Mouse (Mus musculus) neural tube, embryonic 13.5 days (tissue): Measurements from ENCODE around the gene Vdac2. TPM values are rescaled to one million over a fixed set of nuclear protein-coding genes. Genes with fewer than 3 reads are reported as not detected.
A peak's percentile ranks its signal among the peaks of the same experiment; 100 is the strongest.

Source experiments
- ATAC-seq: fragments of 200-750 bp; cut with Nextera tagmentation; 2 replicates; pipeline ENCODE4 v1.8.0; 2017; ENCODE audit warnings: low read depth, mild to moderate bottlenecking, moderate TSS enrichment, moderate library complexity
- H3K27ac ChIP-seq: fragments of 300-500 bp; sonication (generic); replicated peaks from 2 replicates; pipeline ENCODE4 v1.5.1; 2015; ENCODE audit warnings: moderate library complexity, mild to moderate bottlenecking, inconsistent platforms
- H3K27me3 ChIP-seq: fragments of 300-500 bp; sonication (generic); 2 replicates; pipeline ENCODE4 v1.6.1; 2015; ENCODE audit warnings: mild to moderate bottlenecking, inconsistent platforms
- H3K36me3 ChIP-seq: fragments of 300-500 bp; sonication (generic); 2 replicates; pipeline ENCODE4 v1.6.1; 2015; ENCODE audit warnings: mild to moderate bottlenecking, inconsistent platforms
- H3K4me1 ChIP-seq: fragments of 300-500 bp; sonication (generic); replicated peaks from 2 replicates; pipeline ENCODE4 v1.6.1; 2015; ENCODE audit warnings: inconsistent platforms
- H3K4me2 ChIP-seq: fragments of 300-500 bp; sonication (generic); 2 replicates; pipeline ENCODE4 v1.6.1; 2015; ENCODE audit warnings: inconsistent platforms, mild to moderate bottlenecking, moderate library complexity
- H3K4me3 ChIP-seq: fragments of 300-500 bp; sonication (generic); 2 replicates; pipeline ENCODE4 v1.5.1; 2015; ENCODE audit warnings: mild to moderate bottlenecking, inconsistent platforms
- H3K9ac ChIP-seq: fragments of 300-500 bp; sonication (generic); 2 replicates; pipeline ENCODE4 v1.6.1; 2015; ENCODE audit warnings: moderate library complexity, mild to moderate bottlenecking, inconsistent platforms
- H3K9me3 ChIP-seq: fragments of 300-500 bp; sonication (generic); 2 replicates; pipeline ENCODE4 v1.6.1; 2016; ENCODE audit warnings: inconsistent platforms
- WGBS: fragments of 180-500 bp; shearing (Covaris S2); methylation state at CpG from one replicate; pipeline ENCODE4 v1.1.7; 2015; 5-methylcytosine and 5-hydroxymethylcytosine counted together
- polyA plus RNA-seq: library from polyadenylated mRNA; unstranded; fragments of >200 nt; fragmentation: Nextera tagmentation; extraction: Ambion mirVana; gene quantifications from 2 replicates; pipeline ENCODE4 v1.2.1, GENCODE M21; 2015

The Vdac2 gene
- polyA plus RNA-seq, 1 experiment from 2014 or later: 276 TPM

DNA sequence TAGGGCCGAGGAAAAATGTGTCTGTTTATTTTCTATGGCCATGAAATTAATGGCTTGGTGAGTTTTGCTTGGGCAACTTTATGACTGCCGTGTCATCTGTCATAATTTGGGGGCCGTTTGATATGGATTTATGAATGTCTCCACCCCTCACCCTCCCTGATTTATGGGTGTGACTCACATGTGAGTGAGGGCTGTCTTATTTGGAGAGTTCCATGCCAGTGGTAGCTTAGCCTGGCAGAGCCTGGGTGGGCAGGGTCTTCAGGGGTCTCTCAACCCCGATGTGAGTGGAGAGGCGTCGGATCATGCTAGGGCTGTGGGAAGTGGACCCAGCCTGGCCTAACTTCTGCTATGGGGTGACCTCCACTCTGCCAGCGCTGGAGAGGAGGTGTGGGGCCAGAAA, 41.8 kb downstream of the Vdac2 start:
- ATAC-seq: no peak
- H3K9ac ChIP-seq: no peak overlapping the region
- H3K36me3 ChIP-seq: no peaks in the 10 kb centered on the region
- WGBS: 68% methylated on average over 7 of the region's 7 CpGs
- no peak overlapping the region for H3K4me2 ChIP-seq
- H3K4me1 ChIP-seq: no peaks in the 10 kb centered on the region; the same call in 1 of the 2 replicates
- H3K27me3 ChIP-seq: no peaks in the 10 kb centered on the region
- H3K9me3 ChIP-seq: no peaks in the 10 kb centered on the region
- H3K4me3 ChIP-seq: no peak overlapping the region
- no peak overlapping the region for H3K27ac ChIP-seq

DNA sequence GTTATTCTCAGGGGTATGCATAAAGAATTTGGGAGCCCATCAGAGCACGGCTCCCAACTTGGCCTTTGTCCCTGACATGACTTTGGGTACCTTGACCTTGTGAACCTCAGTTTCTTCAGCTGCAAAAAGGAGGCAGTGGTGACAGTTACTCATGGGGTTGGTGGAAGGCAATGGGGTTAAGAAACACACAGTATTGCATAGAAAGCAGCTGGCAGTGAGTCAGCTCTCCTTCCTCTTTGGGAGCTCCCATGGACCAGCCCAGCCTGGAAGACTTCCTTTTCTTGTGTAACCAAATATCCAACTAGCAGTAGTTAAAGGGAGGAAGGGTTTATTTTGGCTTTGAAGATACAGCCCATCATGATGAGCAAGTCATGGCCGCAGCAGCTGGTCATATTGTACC, 65.4 kb downstream of the Vdac2 start:
- H3K9me3 ChIP-seq: no peaks in the 10 kb centered on the region
- H3K36me3 ChIP-seq: no peaks in the 10 kb centered on the region
- 83% methylated on average over 2 of the region's 2 CpGs for WGBS
- no peak for ATAC-seq
- peaks cover 20% of the 10 kb centered on the region for H3K4me1 ChIP-seq
- no peak overlapping the region for H3K9ac ChIP-seq
- peaks cover 41% of the 10 kb centered on the region for H3K27me3 ChIP-seq
- H3K4me2 ChIP-seq: no peak overlapping the region
- H3K27ac ChIP-seq: no peak overlapping the region
- H3K4me3 ChIP-seq: no peak overlapping the region

DNA sequence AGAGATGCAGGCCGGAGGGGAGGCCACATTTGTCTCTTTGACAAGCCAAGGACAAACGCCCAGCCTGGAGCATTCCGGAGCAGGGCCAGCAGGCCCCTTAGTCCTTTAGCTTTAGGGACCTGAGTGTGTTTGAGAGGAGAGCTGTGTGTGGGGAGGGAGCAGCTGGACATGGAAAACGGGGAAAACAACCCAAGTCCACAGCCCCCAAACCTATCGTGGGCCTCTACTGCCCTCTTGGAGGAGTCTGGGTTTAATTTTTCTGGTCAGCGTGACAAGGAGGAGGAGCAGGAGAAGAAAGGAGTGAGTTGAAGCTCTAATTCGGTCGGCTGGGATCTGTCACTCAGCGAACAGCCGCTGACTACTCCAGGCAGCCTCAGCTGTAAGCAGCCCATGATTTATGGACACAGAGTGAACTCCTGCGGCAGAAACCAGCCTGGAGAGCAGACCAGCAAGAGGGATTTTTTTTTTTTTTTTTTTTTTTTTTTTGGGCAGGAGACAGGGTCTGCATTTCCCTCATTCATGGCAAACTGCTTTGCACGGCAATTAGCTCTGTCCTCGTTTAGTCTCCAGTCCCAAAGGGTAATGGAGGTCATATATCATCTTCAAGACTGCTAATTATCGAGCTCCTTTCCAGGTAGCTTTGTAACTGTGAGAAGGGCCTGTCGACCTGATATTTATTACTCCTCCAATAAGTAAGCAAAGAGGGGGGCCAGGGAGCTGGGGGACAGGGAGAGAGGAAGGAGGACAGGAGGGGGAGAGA, 66.7 kb downstream of the Vdac2 start:
- peaks cover 41% of the 10 kb centered on the region for H3K27me3 ChIP-seq
- H3K9me3 ChIP-seq: no peaks in the 10 kb centered on the region
- H3K27ac ChIP-seq: peak overlapping the region; percentile 72
- peak overlapping the region; percentile 31; the same call in 1 of the 2 replicates for H3K9ac ChIP-seq
- WGBS: 1% methylated on average over 15 of the region's 15 CpGs
- no peak overlapping the region; the same call in 1 of the 2 replicates for H3K4me3 ChIP-seq
- H3K36me3 ChIP-seq: no peaks in the 10 kb centered on the region
- peak overlapping the region; percentile 44 for H3K4me2 ChIP-seq
- peaks cover 20% of the 10 kb centered on the region for H3K4me1 ChIP-seq
- ATAC-seq: peak; percentile 90

DNA sequence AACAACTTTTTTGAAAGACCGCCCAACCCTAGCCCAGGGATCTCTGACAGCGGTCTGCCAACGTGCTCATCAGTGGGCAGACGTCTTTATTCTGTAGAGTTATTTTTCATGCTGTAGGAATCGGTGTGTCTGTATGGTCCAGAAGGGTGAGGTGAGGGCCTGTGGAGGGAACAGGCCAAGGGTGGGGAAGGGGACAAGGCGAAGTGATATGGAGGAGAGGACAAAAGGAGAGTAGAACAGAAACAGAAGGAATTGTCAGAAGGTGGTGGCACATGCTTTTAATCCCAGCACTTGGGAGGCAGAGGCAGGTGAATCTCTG, 67.3 kb downstream of the Vdac2 start:
- Histone ChIP-seq H3K36me3 (no peaks in the 10 kb centered on the region), H3K4me3 (no peak overlapping the region), H3K9me3 (no peaks in the 10 kb centered on the region), H3K9ac (no peak overlapping the region), H3K27me3 (peaks cover 39% of the 10 kb centered on the region), H3K4me2 (peak overlapping the region; percentile 44; the same call in 1 of the 2 replicates), H3K4me1 (peaks cover 20% of the 10 kb centered on the region), H3K27ac (no peak overlapping the region)
- ATAC-seq: no peak
- 9% methylated on average over 6 of the region's 6 CpGs for WGBS

Other genes with a start within 250 kb of the Vdac2 start
- gene Dupd1, start 110.7 kb upstream of the Vdac2 start, polyA plus RNA-seq: not detected in 2 replicates
- 16.9 and 18.5 TPM in 2 replicates for gene Samd8, start 74.7 kb upstream of the Vdac2 start, polyA plus RNA-seq
- gene Dusp13, start 74.1 kb upstream of the Vdac2 start, polyA plus RNA-seq: not detected in 2 replicates
- gene Comtd1, start 23.7 kb downstream of the Vdac2 start, polyA plus RNA-seq: 25.7 and 29.4 TPM in 2 replicates
- 16.9 and 20.4 TPM in 2 replicates for gene Zfp503, start 164.4 kb downstream of the Vdac2 start, polyA plus RNA-seq
- 0.54 TPM in 1 of 2 replicates, not detected in the other for gene Lrmda, start 194.5 kb downstream of the Vdac2 start, polyA plus RNA-seq